7 mouse cellular contexts compared by ENCODE assay signal in the genomic region with DNA sequence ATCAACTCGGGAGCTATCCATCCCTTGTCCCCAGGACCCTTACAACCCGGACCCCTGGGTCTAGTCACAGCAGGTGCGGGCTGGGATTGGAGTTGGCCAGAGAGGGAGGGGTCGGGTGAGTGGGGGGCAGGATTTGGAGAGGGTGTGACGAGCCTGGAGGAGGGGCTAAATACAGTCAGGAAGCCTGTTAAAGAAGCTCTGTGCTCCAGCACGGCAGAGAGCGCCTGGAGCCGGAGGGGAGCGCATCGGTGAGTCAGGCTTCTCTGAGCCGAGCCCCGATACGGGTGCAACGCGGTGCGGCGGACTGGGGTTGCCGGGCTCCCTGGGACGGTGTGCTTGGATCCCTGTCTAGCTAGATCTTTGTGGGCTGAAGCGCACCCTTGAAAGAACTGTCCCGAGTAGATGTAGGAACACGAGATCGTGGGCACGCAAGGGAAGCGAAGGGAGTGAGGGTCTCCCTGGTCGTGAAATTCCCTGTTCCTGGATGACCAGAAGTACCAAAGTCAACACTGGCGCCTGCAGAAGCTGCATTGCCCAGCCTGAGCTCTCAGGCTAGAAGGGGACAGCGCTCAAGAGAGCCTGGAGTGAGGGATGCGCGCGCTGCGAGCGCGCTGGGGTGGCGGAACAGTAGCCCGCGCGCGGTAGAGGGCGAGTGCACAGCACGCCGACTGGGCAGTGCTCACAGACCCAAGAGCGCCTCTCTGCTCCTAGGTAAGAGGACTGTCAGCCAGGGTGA. TPM values are rescaled to one million over a fixed set of nuclear protein-coding genes. Genes with fewer than 3 reads are reported as not detected.
DNase-seq lines count a peak whose midpoint lies in the region; ATAC-seq lines count a peak whose summit lies in the region.

Gene Ngf, plus strand, starts transcription at position 207 of the 736 bp plus-strand sequence.

- no peaks in the 10 kb centered on the region for H3K36me3 ChIP-seq in forebrain, embryonic 16.5 days (ENCODE audit: control insufficient read depth, insufficient read depth)
- no peaks in the 10 kb centered on the region for H3K36me3 ChIP-seq in hindbrain, embryonic 14.5 days (replicated peaks; ENCODE audit: control insufficient read depth, insufficient read depth)
- H3K36me3 ChIP-seq in liver, embryonic 12.5 days: no peaks in the 10 kb centered on the region

- H3K9ac ChIP-seq in forebrain, embryonic 16.5 days (replicated peaks; ENCODE audit: low read depth, low read length): peak within 1 kb of the TSS; percentile 45
- peak within 1 kb of the TSS; percentile 16 for H3K9ac ChIP-seq in hindbrain, embryonic 14.5 days
- H3K9ac ChIP-seq in liver, embryonic 12.5 days: no peak within 1 kb of the TSS

- peak; percentile 38 for DNase-seq in urinary bladder, postnatal 14 days (ENCODE audit: low spot score)
- no peak for DNase-seq in urinary bladder, adult 18-20 months (ENCODE audit: low spot score in 2 of 2)
- no peak for DNase-seq in hindbrain, embryonic 14.5 days (ENCODE audit: low spot score)
- DNase-seq in yolk sac, embryonic 10.5 days (ENCODE audit: low spot score): peak; percentile 8
- DNase-seq in adrenal gland, postnatal 4 days (ENCODE audit: low spot score in 2 of 2): no peak

- WGBS in forebrain, embryonic 16.5 days: 1% methylated on average over 43 of the region's 43 CpGs
- under 1% methylated on average over 43 of the region's 43 CpGs for WGBS in hindbrain, embryonic 14.5 days
- 3% methylated on average over 43 of the region's 43 CpGs for WGBS in liver, embryonic 12.5 days (ENCODE audit: insufficient replicate concordance)

- no peak within 1 kb of the TSS for H3K27ac ChIP-seq in forebrain, embryonic 16.5 days (ENCODE audit: low read length)
- no peak within 1 kb of the TSS for H3K27ac ChIP-seq in hindbrain, embryonic 14.5 days
- H3K27ac ChIP-seq in liver, embryonic 12.5 days: no peak within 1 kb of the TSS

- H3K4me1 ChIP-seq in forebrain, embryonic 16.5 days (replicated peaks; ENCODE audit: control insufficient read depth, insufficient read depth, low read length): peaks cover 6% of the 10 kb centered on the region; the same call in 1 of the 2 replicates
- peaks cover 4% of the 10 kb centered on the region; the same call in 1 of the 2 replicates for H3K4me1 ChIP-seq in hindbrain, embryonic 14.5 days (replicated peaks; ENCODE audit: control insufficient read depth, insufficient read depth, low read length)
- H3K4me1 ChIP-seq in liver, embryonic 12.5 days: no peaks in the 10 kb centered on the region

- H3K27me3 ChIP-seq in forebrain, embryonic 16.5 days (replicated peaks; ENCODE audit: control insufficient read depth, insufficient read depth, low read length): peaks cover 15% of the 10 kb centered on the region
- peaks cover 38% of the 10 kb centered on the region for H3K27me3 ChIP-seq in hindbrain, embryonic 14.5 days (ENCODE audit: control insufficient read depth, insufficient read depth, low read length)
- peaks cover 48% of the 10 kb centered on the region for H3K27me3 ChIP-seq in liver, embryonic 12.5 days (replicated peaks)

- H3K4me2 ChIP-seq in forebrain, embryonic 16.5 days (ENCODE audit: low read length): peak within 1 kb of the TSS; percentile 68
- H3K4me2 ChIP-seq in hindbrain, embryonic 14.5 days (replicated peaks): peak within 1 kb of the TSS; percentile 55
- peak within 1 kb of the TSS; percentile 37 for H3K4me2 ChIP-seq in liver, embryonic 12.5 days

- H3K9me3 ChIP-seq in forebrain, embryonic 16.5 days (ENCODE audit: control insufficient read depth, low read length): no peaks in the 10 kb centered on the region
- H3K9me3 ChIP-seq in hindbrain, embryonic 14.5 days (ENCODE audit: control insufficient read depth, low read length): no peaks in the 10 kb centered on the region
- no peaks in the 10 kb centered on the region for H3K9me3 ChIP-seq in liver, embryonic 12.5 days (replicated peaks)

- ATAC-seq in forebrain, embryonic 16.5 days: peak; percentile 85
- peak; percentile 67 for ATAC-seq in hindbrain, embryonic 14.5 days (ENCODE audit: low FRiP score)
- no peak for ATAC-seq in liver, embryonic 12.5 days

- peak within 1 kb of the TSS; percentile 45 for H3K4me3 ChIP-seq in forebrain, embryonic 16.5 days (replicated peaks; ENCODE audit: low read length)
- H3K4me3 ChIP-seq in hindbrain, embryonic 14.5 days (replicated peaks; ENCODE audit: low read length): peak within 1 kb of the TSS; percentile 32
- no peak within 1 kb of the TSS for H3K4me3 ChIP-seq in liver, embryonic 12.5 days

RNA-seq across cellular contexts. Expression of gene Ngf, which starts in this region (rescaled TPM):
- polyA plus RNA-seq in forebrain, embryonic 16.5 days (2015; fragmentation: Nextera tagmentation; extraction: Ambion mirVana): 0.82 and 1.1 TPM in 2 replicates
- 0.29 TPM in 2 replicates for polyA plus RNA-seq in hindbrain, embryonic 14.5 days (2014; fragmentation: Nextera tagmentation; extraction: Ambion mirVana)
- 0.21 and 0.25 TPM in 2 replicates for polyA plus RNA-seq in liver, embryonic 12.5 days (2016; fragmentation: Nextera tagmentation; extraction: Ambion mirVana)
- 1 to 10 TPM; 1.9 to 2.7 TPM for total RNA-seq in adrenal gland, postnatal 4 days (2021)

Comparison
In these comparisons a context has a peak if more than half of its experiments do, and no peak if none do; other contexts are left out.
1. DNase-seq: peak in urinary bladder, postnatal 14 days (single experiment) and yolk sac, embryonic 10.5 days (single experiment); none in urinary bladder, adult 18-20 months (0 of 2), hindbrain, embryonic 14.5 days (single experiment) and adrenal gland, postnatal 4 days (0 of 2).
2. Peak in ATAC-seq, H3K4me3 ChIP-seq, H3K9ac ChIP-seq and H3K4me2 ChIP-seq in hindbrain, embryonic 14.5 days; RNA of the gene not detected or under 1 TPM.
3. Peak in every context shown above with its lines, with median percentiles within 50 percentile points of each other: H3K4me2 ChIP-seq.